Mouse (Mus musculus): ENCODE measurements at regions not wholly inside any gene's neighbourhood (a gene's known extent, or its start where the extent isn't known, plus 50 kb on each side); places are given as distances from the start of the nearest gene placed in this dataset.

DNA sequence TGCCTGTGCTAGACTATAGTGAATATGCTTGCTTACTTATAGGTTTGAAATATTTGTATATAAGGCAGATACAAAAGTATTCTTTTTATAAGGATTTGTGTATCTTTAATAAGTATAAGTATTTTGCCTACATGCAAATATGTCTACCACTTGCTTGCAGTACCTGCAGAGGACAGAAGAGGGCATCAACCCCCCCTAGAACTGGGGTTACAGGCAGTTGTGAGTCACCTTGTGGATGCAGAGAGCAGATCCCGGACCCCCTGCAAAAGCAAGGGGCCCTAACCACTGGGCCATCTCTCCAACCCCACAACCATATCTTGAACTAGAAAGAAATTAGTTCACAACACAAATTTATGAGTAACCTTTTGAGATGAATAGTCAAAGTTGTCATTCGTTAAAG lies 91.3 kb upstream of the Phactr1 start:
- TF ChIP-seq CTCF (conservative IDR thresholded peaks at IDR 0.05; ENCODE audit: insufficient read depth, insufficient read length, low read depth, low read length), result no peak
- TF ChIP-seq POLR2A (IDR thresholded peaks at IDR 0.05; ENCODE audit: low read depth, low read length), result no peak
- no peaks in the 10 kb centered on the region for H3K36me3 ChIP-seq (ENCODE audit: control insufficient read depth, insufficient read depth, low read length)
- no peak overlapping the region for H3K27ac ChIP-seq (ENCODE audit: insufficient read depth, low read depth, low read length)
- H3K27me3 ChIP-seq (replicated peaks; ENCODE audit: control insufficient read depth, insufficient read depth, low read length), result no peaks in the 10 kb centered on the region
- WGBS, result 69% methylated on average over 2 of the region's 2 CpGs
- no peak for DNase-seq
- H3K4me3 ChIP-seq (ENCODE audit: insufficient read depth, low read depth, low read length), result no peak overlapping the region
- H3K4me1 ChIP-seq (ENCODE audit: control insufficient read depth, insufficient read depth, low read length), result no peaks in the 10 kb centered on the region; the same call in 1 of the 2 replicates

GRCm38 (mm10) chr13:42589607-42590006 lies 90.8 kb upstream of the Phactr1 start:
- Histone ChIP-seq H3K4me3 (ENCODE audit: insufficient read depth, low read depth, low read length) (no peak overlapping the region), H3K36me3 (ENCODE audit: control insufficient read depth, insufficient read depth, low read length) (no peaks in the 10 kb centered on the region), H3K27me3 (replicated peaks; ENCODE audit: control insufficient read depth, insufficient read depth, low read length) (no peaks in the 10 kb centered on the region), H3K27ac (ENCODE audit: insufficient read depth, low read depth, low read length) (no peak overlapping the region), H3K4me1 (ENCODE audit: control insufficient read depth, insufficient read depth, low read length) (no peaks in the 10 kb centered on the region; the same call in 1 of the 2 replicates)
- TF ChIP-seq CTCF (conservative IDR thresholded peaks at IDR 0.05; ENCODE audit: insufficient read depth, insufficient read length, low read depth, low read length) (peak; percentile 14; the same call in 1 of the 2 replicates), POLR2A (IDR thresholded peaks at IDR 0.05; ENCODE audit: low read depth, low read length) (no peak)
- DNase-seq, result peak; percentile 51
- 57% methylated on average over 5 of the region's 5 CpGs for WGBS

- Histone ChIP-seq H3K27ac (ENCODE audit: insufficient read depth, low read depth, low read length) (no peak overlapping the region), H3K36me3 (ENCODE audit: control insufficient read depth, insufficient read depth, low read length) (no peaks in the 10 kb centered on the region), H3K4me1 (ENCODE audit: control insufficient read depth, insufficient read depth, low read length) (no peaks in the 10 kb centered on the region; the same call in 1 of the 2 replicates), H3K4me3 (ENCODE audit: insufficient read depth, low read depth, low read length) (no peak overlapping the region), H3K27me3 (replicated peaks; ENCODE audit: control insufficient read depth, insufficient read depth, low read length) (no peaks in the 10 kb centered on the region)
- 88% methylated on average over 6 of the region's 6 CpGs for WGBS
- DNase-seq, result no peak
- TF ChIP-seq POLR2A (IDR thresholded peaks at IDR 0.05; ENCODE audit: low read depth, low read length) (no peak), CTCF (conservative IDR thresholded peaks at IDR 0.05; ENCODE audit: insufficient read depth, insufficient read length, low read depth, low read length) (no peak)
These were observed 90.0 kb upstream of the Phactr1 start for GRCm38 (mm10) chr13:42590415-42590814.

GRCm38 (mm10) chr13:42592945-42593344 lies 87.5 kb upstream of the Phactr1 start:
- WGBS, result 52% methylated on average over 3 of the region's 3 CpGs
- TF ChIP-seq POLR2A (IDR thresholded peaks at IDR 0.05; ENCODE audit: low read depth, low read length) (no peak), CTCF (conservative IDR thresholded peaks at IDR 0.05; ENCODE audit: insufficient read depth, insufficient read length, low read depth, low read length) (no peak)

DNA sequence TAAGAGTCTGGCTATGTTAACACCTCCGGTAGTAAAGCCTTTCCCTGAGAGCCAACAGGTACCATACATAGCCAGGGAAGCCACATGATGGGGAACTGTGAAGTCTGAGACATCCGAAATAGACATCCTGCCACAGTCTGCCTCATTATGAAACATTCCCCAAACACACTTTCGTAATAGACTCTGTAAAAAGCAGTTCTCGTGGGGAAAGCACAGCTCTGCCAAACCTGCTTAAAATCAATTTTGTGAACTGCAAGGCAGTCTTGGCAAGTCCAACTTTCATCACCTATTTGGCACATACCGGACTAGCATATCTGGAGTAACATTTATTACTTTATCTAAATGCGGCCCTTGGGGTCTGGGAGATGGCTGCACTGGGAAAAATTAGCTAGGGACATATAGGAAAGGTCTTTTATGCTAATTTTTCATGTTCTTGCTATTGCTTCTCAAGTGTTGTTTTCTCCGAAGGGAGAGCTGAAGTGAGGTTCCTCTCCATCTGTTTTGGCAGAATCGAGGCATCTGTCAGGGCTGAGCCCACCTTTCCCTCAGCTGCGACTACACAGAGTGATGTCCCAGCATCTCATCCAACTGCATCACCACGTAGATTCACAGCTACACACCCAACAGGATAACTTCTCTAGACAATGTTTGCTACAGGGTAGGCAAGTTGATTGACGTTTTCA lies 86.8 kb upstream of the Phactr1 start:
- DNase-seq, result no peak
- H3K4me1 ChIP-seq (ENCODE audit: control insufficient read depth, insufficient read depth, low read length), result no peaks in the 10 kb centered on the region; the same call in 1 of the 2 replicates
- no peaks in the 10 kb centered on the region for H3K27me3 ChIP-seq (replicated peaks; ENCODE audit: control insufficient read depth, insufficient read depth, low read length)
- TF ChIP-seq POLR2A (IDR thresholded peaks at IDR 0.05; ENCODE audit: low read depth, low read length), result no peak
- H3K4me3 ChIP-seq (ENCODE audit: insufficient read depth, low read depth, low read length), result no peak overlapping the region
- no peaks in the 10 kb centered on the region for H3K36me3 ChIP-seq (ENCODE audit: control insufficient read depth, insufficient read depth, low read length)
- H3K27ac ChIP-seq (ENCODE audit: insufficient read depth, low read depth, low read length), result no peak overlapping the region
- whole genome bisulfite sequencing, result 88% methylated on average over 11 of the region's 11 CpGs

More at GRCm38 (mm10) chr13:42592945-42593344, 87.5 kb upstream of the Phactr1 start:
- no peak overlapping the region for H3K4me3 ChIP-seq (ENCODE audit: insufficient read depth, low read depth, low read length)
- H3K4me1 ChIP-seq (ENCODE audit: control insufficient read depth, insufficient read depth, low read length), result no peaks in the 10 kb centered on the region; the same call in 1 of the 2 replicates
- no peak for DNase-seq
- H3K36me3 ChIP-seq (ENCODE audit: control insufficient read depth, insufficient read depth, low read length), result no peaks in the 10 kb centered on the region
- no peaks in the 10 kb centered on the region for H3K27me3 ChIP-seq (replicated peaks; ENCODE audit: control insufficient read depth, insufficient read depth, low read length)
- no peak overlapping the region for H3K27ac ChIP-seq (ENCODE audit: insufficient read depth, low read depth, low read length)

- no peak for DNase-seq
- H3K4me1 ChIP-seq (ENCODE audit: control insufficient read depth, insufficient read depth, low read length), result no peaks in the 10 kb centered on the region
- H3K27me3 ChIP-seq (replicated peaks; ENCODE audit: control insufficient read depth, insufficient read depth, low read length), result no peaks in the 10 kb centered on the region
- 63% methylated on average over 3 of the region's 3 CpGs for WGBS
- no peak overlapping the region for H3K27ac ChIP-seq (ENCODE audit: insufficient read depth, low read depth, low read length)
- no peaks in the 10 kb centered on the region for H3K36me3 ChIP-seq (ENCODE audit: control insufficient read depth, insufficient read depth, low read length)
- H3K4me3 ChIP-seq (ENCODE audit: insufficient read depth, low read depth, low read length), result no peak overlapping the region
- TF ChIP-seq POLR2A (IDR thresholded peaks at IDR 0.05; ENCODE audit: low read depth, low read length), result no peak
- no peak for TF ChIP-seq CTCF (conservative IDR thresholded peaks at IDR 0.05; ENCODE audit: insufficient read depth, insufficient read length, low read depth, low read length)
These were observed 85.2 kb upstream of the Phactr1 start for GRCm38 (mm10) chr13:42595180-42595579.

DNA sequence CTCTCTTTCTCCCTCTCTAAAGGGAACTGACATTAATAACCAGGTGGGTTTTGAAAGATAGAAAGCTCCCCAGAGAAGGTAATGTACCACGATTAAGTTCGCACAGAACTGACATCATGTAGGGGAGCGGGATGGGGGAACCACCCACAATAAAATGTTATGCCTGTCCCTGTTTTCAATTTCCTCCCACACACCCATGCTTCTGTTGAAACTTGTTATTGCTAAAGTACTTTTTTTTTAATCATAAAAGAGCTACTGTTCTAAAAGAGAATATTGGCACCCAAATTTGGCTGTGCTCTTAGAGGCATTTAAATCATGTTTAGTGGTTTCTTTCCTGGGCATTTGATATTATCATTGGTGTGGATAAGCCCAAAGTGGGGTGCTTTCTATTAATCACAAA lies 82.6 kb upstream of the Phactr1 start:
- Histone ChIP-seq H3K27ac (ENCODE audit: insufficient read depth, low read depth, low read length) (no peak overlapping the region), H3K36me3 (ENCODE audit: control insufficient read depth, insufficient read depth, low read length) (no peaks in the 10 kb centered on the region), H3K4me1 (ENCODE audit: control insufficient read depth, insufficient read depth, low read length) (no peaks in the 10 kb centered on the region), H3K4me3 (ENCODE audit: insufficient read depth, low read depth, low read length) (no peak overlapping the region), H3K27me3 (replicated peaks; ENCODE audit: control insufficient read depth, insufficient read depth, low read length) (no peaks in the 10 kb centered on the region)
- 82% methylated on average over 3 of the region's 3 CpGs for whole genome bisulfite sequencing
- DNase-seq, result no peak
- no peak for TF ChIP-seq CTCF (conservative IDR thresholded peaks at IDR 0.05; ENCODE audit: insufficient read depth, insufficient read length, low read depth, low read length)
- no peak for TF ChIP-seq POLR2A (IDR thresholded peaks at IDR 0.05; ENCODE audit: low read depth, low read length)
